Mouse (Mus musculus) gastrocnemius, adult 2 months (tissue): ENCODE results near the gene Mug1. TPM values are rescaled to one million over a fixed set of nuclear protein-coding genes. Genes with fewer than 3 reads are reported as not detected.
"Not testable (repeated sequence)": the region's sequence is repeated elsewhere in the genome, so short reads cannot be mapped to it uniquely, and the experiment has no call there.

ENCODE experiments used
- DNase-seq: peaks from one replicate; pipeline ENCODE4 v3.0.0; 2022
- H3K27ac ChIP-seq: fragments of 200-600 bp; 2 replicates; pipeline ENCODE4 v1.8.1; 2022; ENCODE audit warnings: mild to moderate bottlenecking
- H3K4me3 ChIP-seq: fragments of 200-600 bp; 2 replicates; pipeline ENCODE4 v1.8.1; 2022; ENCODE audit warnings: mild to moderate bottlenecking, moderate library complexity
- CTCF ChIP-seq: fragments of 200-600 bp; IDR thresholded peaks from 2 replicates; pipeline ENCODE4 v1.8.1; 2022; ENCODE audit warnings: antibody characterized with exemption, mild to moderate bottlenecking, moderate library complexity
- intact Hi-C: fragments of 180-260 bp; cut with DNase I; formaldehyde crosslinking; loops from one replicate; pipeline ENCODE4 v1.15.1; 2025
- long read RNA-seq, 2 experiments: library from polyadenylated mRNA; stranded (forward); transcript quantifications; one replicate each; pipeline ENCODE4 v2.0.0; 2021
- total RNA-seq, 2 experiments: library from RNA; stranded (reverse); gene quantifications; 2 replicates each; pipeline ENCODE4 v1.2.3; 2021

The Mug1 gene
- not detected for total RNA-seq
- long read RNA-seq, experiment 1, result 0 reads
- long read RNA-seq, experiment 2, result 0 reads

- H3K4me3 ChIP-seq, DNase-seq, intact Hi-C loops, H3K27ac ChIP-seq: not testable (repeated sequence)
Measured at GRCm38 (mm10) chr6:121838271-121838670, at the start of gene Mug1. Mug1 (plus strand) TSS chr6:121838541.

GRCm38 (mm10) chr6:121828034-121828433 is 10.3 kb upstream of the Mug1 start:
- no peak for TF ChIP-seq CTCF
- no peak overlapping the region for H3K4me3 ChIP-seq
- intact Hi-C loops, result no loop called here
- DNase-seq, result no peak
- H3K27ac ChIP-seq, result no peak overlapping the region

DNA sequence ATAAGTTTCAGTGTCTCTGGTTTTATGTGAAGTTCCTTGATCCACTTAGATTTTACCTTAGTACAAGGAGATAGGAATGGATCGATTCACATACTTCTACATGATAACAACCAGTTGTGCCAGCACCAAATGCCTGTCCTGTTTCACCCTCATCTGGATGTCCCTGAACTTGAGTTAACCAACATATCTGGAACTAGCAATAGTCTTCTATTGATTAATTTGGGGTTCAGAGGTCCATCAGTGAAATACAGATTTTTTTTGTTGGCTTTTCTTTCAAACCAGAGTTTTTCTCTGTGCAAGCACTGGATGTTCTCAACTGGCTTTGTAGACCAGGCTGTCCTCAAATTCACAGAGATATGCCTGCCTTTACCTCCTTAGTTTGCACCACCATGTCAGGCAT is 2.0 kb upstream of the Mug1 start:
- Histone ChIP-seq H3K27ac (no peak overlapping the region), H3K4me3 (no peak overlapping the region)
- intact Hi-C loops, result no loop called here
- TF ChIP-seq CTCF, result no peak
- DNase-seq, result no peak

DNA sequence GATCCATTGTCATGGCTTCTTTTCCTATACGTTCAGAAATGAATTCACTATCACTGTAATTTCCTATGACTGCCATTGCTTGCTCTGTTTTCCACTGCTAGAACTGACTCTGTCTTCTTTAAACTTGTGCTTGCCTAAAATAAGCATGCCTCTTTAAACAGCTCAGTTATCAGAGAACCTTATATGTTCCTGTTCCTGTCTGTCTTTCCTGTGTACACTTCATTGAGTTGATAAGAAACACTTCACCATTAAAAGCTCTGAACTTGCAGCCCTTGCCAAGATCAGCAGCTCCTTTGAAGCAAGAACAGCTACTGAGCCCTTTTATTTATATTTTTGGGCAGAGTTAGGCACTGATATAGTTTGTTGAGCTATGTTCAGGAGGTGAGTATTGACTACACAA is 10.0 kb downstream of the Mug1 start:
- no peak for DNase-seq
- Histone ChIP-seq H3K4me3 (no peak overlapping the region), H3K27ac (no peak overlapping the region)
- intact Hi-C loops, result no loop called here
- TF ChIP-seq CTCF, result no peak

Other genes starting within 250 kb of the Mug1 start
- gene A2m, start 203.2 kb upstream of the Mug1 start, total RNA-seq, result not detected
- gene Gm7298, start 105.6 kb upstream of the Mug1 start, total RNA-seq, result not detected
- gene Mug2, start 168.2 kb downstream of the Mug1 start, total RNA-seq, result not detected